Comparison of ENCODE assay signal across 8 mouse cellular contexts in genomic region chr3:139074484-139075211, GRCm38 (mm10). TPM values are rescaled to one million over a fixed set of nuclear protein-coding genes. Genes with fewer than 3 reads are reported as not detected.
A peak's percentile ranks its signal among the peaks of the same experiment; 100 is the strongest.
DNase-seq lines count a peak whose midpoint lies in the region; ATAC-seq and TF ChIP-seq lines count a peak whose summit lies in the region.

Gene Rap1gds1 (minus strand): TSS chr3:139075201.

- H3K4me2 ChIP-seq in forebrain, embryonic 15.5 days (replicated peaks), result peak within 1 kb of the TSS; percentile 90
- peak within 1 kb of the TSS; percentile 89 for H3K4me2 ChIP-seq in neural tube, embryonic 15.5 days

- no peak for TF ChIP-seq POLR2A in ES-Bruce4 (IDR thresholded peaks at IDR 0.05; ENCODE audit: insufficient read depth, low read length)
- no peak for TF ChIP-seq POLR2A in lung, adult 2 months (IDR thresholded peaks at IDR 0.05; ENCODE audit: borderline replicate concordance, extremely low read depth, low read depth, low read length)

- H3K36me3 ChIP-seq in ES-Bruce4 (ENCODE audit: control insufficient read depth, insufficient read depth, low read length, poor library complexity, severe bottlenecking), result no peaks in the 10 kb centered on the region; the same call in 1 of the 2 replicates
- H3K36me3 ChIP-seq in forebrain, embryonic 15.5 days, result no peaks in the 10 kb centered on the region
- H3K36me3 ChIP-seq in neural tube, embryonic 15.5 days, result no peaks in the 10 kb centered on the region

- H3K4me3 ChIP-seq in ES-Bruce4 (ENCODE audit: low read depth, low read length), result peak within 1 kb of the TSS; percentile 98
- peak within 1 kb of the TSS; percentile 69 for H3K4me3 ChIP-seq in forebrain, embryonic 15.5 days
- H3K4me3 ChIP-seq in lung, adult 2 months (replicated peaks; ENCODE audit: extremely low read depth, low read depth, low read length), result peak within 1 kb of the TSS; percentile 91
- H3K4me3 ChIP-seq in neural tube, embryonic 15.5 days (replicated peaks), result peak within 1 kb of the TSS; percentile 92

- ATAC-seq in forebrain, embryonic 15.5 days (replicated peaks), result peak; percentile 65
- ATAC-seq in neural tube, embryonic 15.5 days (ENCODE audit: low FRiP score), result peak; percentile 64

- WGBS in forebrain, embryonic 15.5 days, result under 1% methylated on average over 74 of the region's 97 CpGs
- 1% methylated on average over 86 of the region's 97 CpGs for WGBS in lung, adult 2 months
- WGBS in neural tube, embryonic 15.5 days, result under 1% methylated on average over 74 of the region's 97 CpGs

- no peaks in the 10 kb centered on the region for H3K9me3 ChIP-seq in ES-Bruce4 (replicated peaks; ENCODE audit: control insufficient read depth, insufficient read depth, low read length, poor library complexity, severe bottlenecking)
- no peaks in the 10 kb centered on the region for H3K9me3 ChIP-seq in forebrain, embryonic 15.5 days
- no peaks in the 10 kb centered on the region for H3K9me3 ChIP-seq in neural tube, embryonic 15.5 days (replicated peaks)

- no peak for TF ChIP-seq CTCF in ES-Bruce4 (IDR thresholded peaks at IDR 0.05; ENCODE audit: low read depth, low read length)
- TF ChIP-seq CTCF in lung, adult 2 months (IDR thresholded peaks at IDR 0.05; ENCODE audit: insufficient read depth, low read length), result no peak

- no peaks in the 10 kb centered on the region for H3K4me1 ChIP-seq in ES-Bruce4 (ENCODE audit: control insufficient read depth, insufficient read depth, low read length)
- peaks cover 5% of the 10 kb centered on the region for H3K4me1 ChIP-seq in forebrain, embryonic 15.5 days
- peaks cover 5% of the 10 kb centered on the region; the same call in 1 of the 2 replicates for H3K4me1 ChIP-seq in lung, adult 2 months (ENCODE audit: control insufficient read depth, insufficient read depth, low read length)
- peaks cover 22% of the 10 kb centered on the region for H3K4me1 ChIP-seq in neural tube, embryonic 15.5 days

- DNase-seq in cerebellum, adult 11 months, result peak; percentile 71
- DNase-seq in heart, postnatal 14 days, result peak; percentile 72 to 78
- DNase-seq in layer of hippocampus, adult 18-20 months (ENCODE audit: low spot score in 2 of 2), result peak; percentile 56 to 63
- peak; percentile 72 for DNase-seq in lung, adult 2 months
- peak; percentile 68 for DNase-seq in testis, postnatal 14 days (ENCODE audit: low spot score)

- H3K27me3 ChIP-seq in ES-Bruce4 (ENCODE audit: control insufficient read depth, insufficient read depth, low read length, poor library complexity, severe bottlenecking), result no peaks in the 10 kb centered on the region; the same call in 1 of the 2 replicates
- H3K27me3 ChIP-seq in forebrain, embryonic 15.5 days, result no peaks in the 10 kb centered on the region
- no peaks in the 10 kb centered on the region for H3K27me3 ChIP-seq in neural tube, embryonic 15.5 days (replicated peaks)

- intact Hi-C loops in heart, postnatal 14 days (cut with DNase I), result loop anchor here (10.0 kb wide), 2 partner anchors 110 to 550 kb away; partner anchors contain the start of gene Eif4e

- TF ChIP-seq EP300 in ES-Bruce4 (IDR thresholded peaks at IDR 0.05; ENCODE audit: insufficient read depth, low read depth, low read length), result no peak

- H3K27ac ChIP-seq in ES-Bruce4 (ENCODE audit: insufficient read depth, low read length), result peak within 1 kb of the TSS; percentile 77
- H3K27ac ChIP-seq in forebrain, embryonic 15.5 days (replicated peaks), result peak within 1 kb of the TSS; percentile 96
- H3K27ac ChIP-seq in neural tube, embryonic 15.5 days (replicated peaks), result peak within 1 kb of the TSS; percentile 98

- peak within 1 kb of the TSS; percentile 83 for H3K9ac ChIP-seq in ES-Bruce4 (ENCODE audit: low read depth, poor library complexity, severe bottlenecking)
- H3K9ac ChIP-seq in forebrain, embryonic 15.5 days (replicated peaks), result peak within 1 kb of the TSS; percentile 81
- peak within 1 kb of the TSS; percentile 92 for H3K9ac ChIP-seq in neural tube, embryonic 15.5 days (replicated peaks)

RNA-seq across cellular contexts. Expression of gene Rap1gds1, which starts in this region (rescaled TPM):
- polyA plus RNA-seq in ES-Bruce4 (2011; ENCODE audit: insufficient read depth, insufficient read length, low read depth, missing spikeins), result 43.9 and 48.6 TPM in 2 replicates
- polyA plus RNA-seq in forebrain, embryonic 15.5 days (2015; fragmentation: Nextera tagmentation; extraction: Ambion mirVana), result 60.0 and 62.5 TPM in 2 replicates
- total RNA-seq in heart, postnatal 14 days (2021), result 10 to 100 TPM; 32.7 to 35.5 TPM
- 100 to 1,000 TPM; 212 TPM for total RNA-seq in layer of hippocampus, adult 18-20 months (2021)
- 11.5 and 19.6 TPM in 2 replicates for polyA plus RNA-seq in lung, adult 2 months (2012; rRNA removed)
- 114 and 124 TPM in 2 replicates for polyA plus RNA-seq in neural tube, embryonic 15.5 days (2015; fragmentation: Nextera tagmentation; extraction: Ambion mirVana)

Comparison
In these comparisons a context has a peak if more than half of its experiments do, and no peak if none do; other contexts are left out.
1. Peak in every context shown above with its lines: DNase-seq, ATAC-seq, H3K4me3 ChIP-seq and H3K27ac ChIP-seq.
2. RNA of gene Rap1gds1 (total RNA-seq): 212 TPM in layer of hippocampus, adult 18-20 months; 32.7 to 35.5 TPM in heart, postnatal 14 days; every median in the first group is over 4 times any median in the second.